ENCODE assay signal across 8 mouse cellular contexts in the genomic region with DNA sequence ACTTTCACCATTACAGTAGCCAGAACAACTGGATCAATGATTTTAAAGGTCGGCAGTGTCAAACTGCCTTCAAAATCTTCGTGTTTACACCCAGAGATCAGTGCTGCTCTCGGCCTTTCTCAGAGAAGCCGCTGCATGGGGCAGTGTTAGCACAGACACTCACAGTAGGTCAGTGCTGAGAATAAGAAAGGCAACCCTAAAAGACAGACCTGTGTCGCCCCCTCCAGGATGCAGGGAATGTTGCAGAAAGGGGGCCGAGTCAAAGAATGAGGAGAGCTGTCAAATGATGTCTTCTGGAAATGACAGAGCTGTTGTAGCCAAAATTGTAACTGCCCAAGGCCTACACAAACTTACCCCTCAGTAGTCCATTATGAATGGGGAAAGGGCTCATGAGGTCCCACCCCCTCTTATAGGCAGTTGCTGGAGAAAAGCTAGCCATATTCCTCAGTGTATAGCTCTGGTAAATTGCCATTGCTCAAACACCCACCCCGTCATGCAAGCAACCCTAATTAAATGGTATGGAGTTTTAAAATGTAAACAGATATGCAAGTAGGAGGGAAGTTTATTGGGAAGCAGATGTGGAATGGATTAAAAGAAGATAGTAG.
DNase-seq lines count a peak whose midpoint lies in the region; ATAC-seq and TF ChIP-seq lines count a peak whose summit lies in the region.

No protein-coding gene starts in this region.

- CTCF ChIA-PET in Patski (lab: Charles Lee): interaction anchor here (0.8 to 1.6 kb wide), 3 partner anchors 10 to 24 kb away, joined by 3 to 6 read pairs (median 5); no protein-coding TSS in a partner anchor

- no peaks in the 10 kb centered on the region; the same call in 1 of the 2 replicates for H3K4me1 ChIP-seq in heart, adult 2 months (ENCODE audit: control insufficient read depth, insufficient read depth, low read length)
- H3K4me1 ChIP-seq in hindbrain, embryonic 12.5 days: no peaks in the 10 kb centered on the region
- H3K4me1 ChIP-seq in liver, embryonic 12.5 days: no peaks in the 10 kb centered on the region
- no peaks in the 10 kb centered on the region for H3K4me1 ChIP-seq in neural tube, embryonic 14.5 days (ENCODE audit: control insufficient read depth, insufficient read depth, low read length)

- H3K79me2 ChIP-seq in heart, adult 2 months (replicated peaks; ENCODE audit: control insufficient read depth, insufficient read depth, low read length): no peaks in the 10 kb centered on the region; the same call in 1 of the 2 replicates

- no peak for ATAC-seq in Patski
- peak; percentile 79 for ATAC-seq in hindbrain, embryonic 12.5 days (ENCODE audit: low FRiP score)
- 0 out of 2 replicates have a peak, but pooled peaks have one; percentile 32 for ATAC-seq in liver, embryonic 12.5 days
- peak; percentile 79; the same call in 1 of the 2 replicates for ATAC-seq in neural tube, embryonic 14.5 days (ENCODE audit: low read depth)

- intact Hi-C loops in heart, adult 2 months (cut with DNase I): no loop called here

- H3K9me3 ChIP-seq in hindbrain, embryonic 12.5 days (replicated peaks): no peaks in the 10 kb centered on the region
- no peaks in the 10 kb centered on the region for H3K9me3 ChIP-seq in liver, embryonic 12.5 days (replicated peaks)
- no peaks in the 10 kb centered on the region for H3K9me3 ChIP-seq in neural tube, embryonic 14.5 days (ENCODE audit: control insufficient read depth, low read length)

- no peak overlapping the region for H3K4me2 ChIP-seq in hindbrain, embryonic 12.5 days (replicated peaks)
- no peak overlapping the region for H3K4me2 ChIP-seq in liver, embryonic 12.5 days
- no peak overlapping the region for H3K4me2 ChIP-seq in neural tube, embryonic 14.5 days (ENCODE audit: low read depth, low read length)

- 51% methylated on average over 7 of the region's 7 CpGs for whole genome bisulfite sequencing in heart, adult 2 months
- WGBS in hindbrain, embryonic 12.5 days: 24% methylated on average over 7 of the region's 7 CpGs
- WGBS in liver, embryonic 12.5 days (ENCODE audit: insufficient replicate concordance): 36% methylated on average over 7 of the region's 7 CpGs
- 28% methylated on average over 7 of the region's 7 CpGs for WGBS in neural tube, embryonic 14.5 days

- no peaks in the 10 kb centered on the region for H3K36me3 ChIP-seq in heart, adult 2 months (ENCODE audit: control insufficient read depth, insufficient read depth, low read length)
- no peaks in the 10 kb centered on the region for H3K36me3 ChIP-seq in hindbrain, embryonic 12.5 days
- no peaks in the 10 kb centered on the region for H3K36me3 ChIP-seq in liver, embryonic 12.5 days
- no peaks in the 10 kb centered on the region for H3K36me3 ChIP-seq in neural tube, embryonic 14.5 days (ENCODE audit: control insufficient read depth, insufficient read depth, low read length)

- H3K4me3 ChIP-seq in heart, adult 2 months: no peak overlapping the region
- no peak overlapping the region for H3K4me3 ChIP-seq in hindbrain, embryonic 12.5 days
- H3K4me3 ChIP-seq in liver, embryonic 12.5 days: no peak overlapping the region
- H3K4me3 ChIP-seq in neural tube, embryonic 14.5 days (ENCODE audit: low read depth, low read length): no peak overlapping the region

- TF ChIP-seq POLR2A in heart, adult 2 months (IDR thresholded peaks at IDR 0.05; ENCODE audit: insufficient read depth, low read depth, low read length): no peak

- POLR2A ChIA-PET in Patski (lab: Charles Lee): interaction anchor here (0.6 kb wide), 1 partner anchor 275 kb away, joined by 4 read pairs; no protein-coding TSS in a partner anchor

- H3K27ac ChIP-seq in heart, adult 2 months: no peak overlapping the region
- H3K27ac ChIP-seq in hindbrain, embryonic 12.5 days: no peak overlapping the region
- no peak overlapping the region for H3K27ac ChIP-seq in liver, embryonic 12.5 days
- H3K27ac ChIP-seq in neural tube, embryonic 14.5 days (ENCODE audit: low read depth, low read length): no peak overlapping the region

- TF ChIP-seq CTCF in heart, adult 2 months (IDR thresholded peaks at IDR 0.05): peak; percentile 58
- TF ChIP-seq CTCF in Patski (IDR thresholded peaks at IDR 0.05): peak; percentile 54

- no peak for DNase-seq in heart, adult 2 months
- no peak for DNase-seq in heart, adult 8-10 months (ENCODE audit: low spot score)
- no peak for DNase-seq in Patski (ENCODE audit: low read depth, low spot score)
- peak; percentile 23 to 51 for DNase-seq in cerebellum, postnatal 4 days (ENCODE audit: low spot score in 2 of 2)
- DNase-seq in urinary bladder, postnatal 14 days (ENCODE audit: low spot score): no peak

- no peak overlapping the region for H3K9ac ChIP-seq in heart, adult 2 months (ENCODE audit: low read depth, low read length)
- no peak overlapping the region for H3K9ac ChIP-seq in hindbrain, embryonic 12.5 days
- H3K9ac ChIP-seq in liver, embryonic 12.5 days: no peak overlapping the region
- no peak overlapping the region for H3K9ac ChIP-seq in neural tube, embryonic 14.5 days (replicated peaks; ENCODE audit: low read depth, low read length)

- H3K27me3 ChIP-seq in heart, adult 2 months (ENCODE audit: control insufficient read depth, insufficient read depth, low read length): no peaks in the 10 kb centered on the region
- H3K27me3 ChIP-seq in Patski: peaks cover 19% of the 10 kb centered on the region
- no peaks in the 10 kb centered on the region for H3K27me3 ChIP-seq in hindbrain, embryonic 12.5 days
- H3K27me3 ChIP-seq in liver, embryonic 12.5 days (replicated peaks): no peaks in the 10 kb centered on the region
- no peaks in the 10 kb centered on the region for H3K27me3 ChIP-seq in neural tube, embryonic 14.5 days (ENCODE audit: control insufficient read depth, insufficient read depth, low read length)

- in situ Hi-C loops in Patski (cut with MboI; ENCODE audit: low pct_unique_long_range_greater_than_20kb): no loop called here

- TF ChIP-seq EP300 in heart, adult 2 months (IDR thresholded peaks at IDR 0.05; ENCODE audit: insufficient read depth, low read depth, low read length): no peak

Comparison
In these comparisons a context has a peak if more than half of its experiments do, and no peak if none do; other contexts are left out.
1. DNase-seq: peak in cerebellum, postnatal 4 days (2 of 2); none in heart, adult 2 months (0 of 2), heart, adult 8-10 months (single experiment), Patski (single experiment) and urinary bladder, postnatal 14 days (single experiment).